In the genomic region with DNA sequence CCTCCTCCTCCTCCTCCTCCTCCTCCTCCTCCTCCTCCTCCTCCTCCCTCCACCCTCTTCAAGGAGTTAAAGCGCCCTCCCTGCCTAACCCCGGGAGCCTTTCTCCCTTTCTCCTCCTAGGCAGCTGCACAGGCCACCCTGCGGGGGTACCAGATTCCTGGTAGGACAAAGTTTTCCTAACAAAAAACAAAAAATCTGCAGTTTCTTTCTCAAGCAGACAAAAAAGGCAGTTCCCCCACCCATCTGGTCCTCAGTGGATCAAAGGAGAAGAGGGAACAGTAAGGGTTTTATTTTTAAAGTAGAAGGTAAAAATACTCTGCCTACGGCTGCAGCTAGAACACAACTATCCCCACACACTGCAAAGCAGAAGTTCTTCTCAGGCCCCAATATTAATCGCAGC, we compare ENCODE assay signal across 19 mouse cellular contexts.
DNase-seq lines count a peak whose midpoint lies in the region; ATAC-seq and TF ChIP-seq lines count a peak whose summit lies in the region.
"Had no signal": no experiment of that assay in that cellular context is flagged by ENCODE, and none has a peak within 500 bp of the region (broad histone marks: within the 10 kb centered on the region; RNA-seq: fewer than 3 reads in every experiment).

No protein-coding gene starts in this region.

- no peak for TF ChIP-seq EP300 in liver, postnatal 0 days (IDR thresholded peaks at IDR 0.05; ENCODE audit: low read depth)

- peak overlapping the region; percentile 98 for H3K27ac ChIP-seq in cerebellum, adult 2 months (ENCODE audit: insufficient read depth, low read length)
- peak overlapping the region; percentile 92 for H3K27ac ChIP-seq in left cerebral cortex, adult 2 months
- peak overlapping the region; percentile 28; the same call in 1 of the 2 replicates for H3K27ac ChIP-seq in midbrain, embryonic 10.5 days (replicated peaks)
- no peak overlapping the region for H3K27ac ChIP-seq in neural tube, embryonic 13.5 days (replicated peaks)
- no peak overlapping the region for H3K27ac ChIP-seq in liver, postnatal 0 days (ENCODE audit: low read depth)

- ATAC-seq in neural tube, embryonic 13.5 days (ENCODE audit: low read depth), result no peak
- ATAC-seq in liver, postnatal 0 days, result no peak
- ATAC-seq: inflammation-experienced regulatory T-cells, adult 6 months had no signal

- intact Hi-C loops in left cerebral cortex, adult 2 months (cut with DNase I), result loop anchor here (2.0 to 5.0 kb wide), 2 partner anchors 24 to 33 kb away; no protein-coding TSS in a partner anchor

- H3K9ac ChIP-seq in neural tube, embryonic 13.5 days, result no peak overlapping the region
- no peak overlapping the region for H3K9ac ChIP-seq in liver, postnatal 0 days (replicated peaks)

- peak overlapping the region; percentile 58; the same call in 1 of the 2 replicates for H3K4me2 ChIP-seq in neural tube, embryonic 13.5 days
- no peak overlapping the region for H3K4me2 ChIP-seq in liver, postnatal 0 days (ENCODE audit: low read depth, low read length)

- no peaks in the 10 kb centered on the region for H3K27me3 ChIP-seq in cerebellum, adult 2 months (ENCODE audit: control insufficient read depth, insufficient read depth, low read length)
- peaks cover 12% of the 10 kb centered on the region; the same call in 1 of the 2 replicates for H3K27me3 ChIP-seq in midbrain, embryonic 10.5 days (ENCODE audit: low read depth, poor library complexity, severe bottlenecking)
- no peaks in the 10 kb centered on the region for H3K27me3 ChIP-seq in neural tube, embryonic 13.5 days
- no peaks in the 10 kb centered on the region for H3K27me3 ChIP-seq in liver, postnatal 0 days (ENCODE audit: insufficient read depth, low read length)
- H3K27me3 ChIP-seq: CH12.LX had no signal

- no peaks in the 10 kb centered on the region for H3K9me3 ChIP-seq in midbrain, embryonic 10.5 days (replicated peaks)
- H3K9me3 ChIP-seq in neural tube, embryonic 13.5 days, result no peaks in the 10 kb centered on the region
- no peaks in the 10 kb centered on the region for H3K9me3 ChIP-seq in liver, postnatal 0 days (ENCODE audit: low read length)

- TF ChIP-seq CTCF in cerebellum, adult 2 months (IDR thresholded peaks at IDR 0.05; ENCODE audit: borderline replicate concordance, insufficient read depth, low read depth, low read length), result no peak
- TF ChIP-seq CTCF in left cerebral cortex, adult 2 months (IDR thresholded peaks at IDR 0.05), result no peak
- no peak for TF ChIP-seq CTCF in liver, postnatal 0 days (IDR thresholded peaks at IDR 0.05; ENCODE audit: low read depth)

- DNase-seq in cerebellum, adult 2 months, result no peak
- no peak for DNase-seq in cerebellum, postnatal 4 days (ENCODE audit: low spot score in 2 of 2)
- DNase-seq in left cerebral cortex, adult 2 months (ENCODE audit: extremely low spot score in 1 of 2, low spot score in 2 of 2), result no peak
- no peak for DNase-seq in left cerebral cortex, adult 9 months (ENCODE audit: low spot score in 2 of 2)
- no peak for DNase-seq in midbrain, embryonic 10.5 days (ENCODE audit: low spot score)
- no peak for DNase-seq in liver, postnatal 0 days
- no peak for DNase-seq in urinary bladder, postnatal 10 days (ENCODE audit: low spot score)
- DNase-seq: adrenal gland, adult 8-10 months; gastrocnemius, postnatal 25 days; heart, postnatal 10 days; kidney, adult 9 months; layer of hippocampus, postnatal 36 days; left cerebral cortex, postnatal 4 days; lung, adult 2 months; lung, postnatal 36 days; thymus, adult 18-20 months had no signal

- no peaks in the 10 kb centered on the region for H3K36me3 ChIP-seq in midbrain, embryonic 10.5 days
- no peaks in the 10 kb centered on the region for H3K36me3 ChIP-seq in neural tube, embryonic 13.5 days
- H3K36me3 ChIP-seq in liver, postnatal 0 days (replicated peaks; ENCODE audit: insufficient read depth, low read length), result no peaks in the 10 kb centered on the region

- H3K4me1 ChIP-seq in cerebellum, adult 2 months (ENCODE audit: control insufficient read depth, insufficient read depth, low read length), result peaks cover 26% of the 10 kb centered on the region
- H3K4me1 ChIP-seq in midbrain, embryonic 10.5 days, result peaks cover 34% of the 10 kb centered on the region
- H3K4me1 ChIP-seq in neural tube, embryonic 13.5 days (replicated peaks), result peaks cover 42% of the 10 kb centered on the region
- no peaks in the 10 kb centered on the region for H3K4me1 ChIP-seq in liver, postnatal 0 days (ENCODE audit: insufficient read depth)

- WGBS in cerebellum, adult 2 months, result 11% methylated on average over 5 of the region's 5 CpGs
- WGBS in midbrain, embryonic 10.5 days, result 36% methylated on average over 4 of the region's 5 CpGs
- 52% methylated on average over 2 of the region's 5 CpGs for WGBS in neural tube, embryonic 13.5 days
- 50% methylated on average over 5 of the region's 5 CpGs for WGBS in liver, postnatal 0 days (ENCODE audit: insufficient replicate concordance)

- no peak for TF ChIP-seq POLR2A in cerebellum, adult 2 months (IDR thresholded peaks at IDR 0.05; ENCODE audit: borderline replicate concordance, insufficient read depth, low read length)

- H3K4me3 ChIP-seq in cerebellum, adult 2 months (replicated peaks; ENCODE audit: insufficient read depth, low read depth, low read length), result peak overlapping the region; percentile 78
- peak overlapping the region; percentile 77 for H3K4me3 ChIP-seq in left cerebral cortex, adult 2 months
- no peak overlapping the region for H3K4me3 ChIP-seq in midbrain, embryonic 10.5 days
- H3K4me3 ChIP-seq in neural tube, embryonic 13.5 days, result no peak overlapping the region
- no peak overlapping the region for H3K4me3 ChIP-seq in liver, postnatal 0 days (ENCODE audit: low read depth, low read length)

Comparison
In these comparisons a context has a peak if more than half of its experiments do, and no peak if none do; other contexts are left out.
1. H3K27ac ChIP-seq: peak in cerebellum, adult 2 months (single experiment), left cerebral cortex, adult 2 months (single experiment) and midbrain, embryonic 10.5 days (single experiment); none in neural tube, embryonic 13.5 days (single experiment) and liver, postnatal 0 days (single experiment).
2. H3K4me3 ChIP-seq: peak in cerebellum, adult 2 months (single experiment) and left cerebral cortex, adult 2 months (single experiment); none in midbrain, embryonic 10.5 days (single experiment), neural tube, embryonic 13.5 days (single experiment) and liver, postnatal 0 days (single experiment).